Mouse (Mus musculus) MEL (cell line): ENCODE measurements around the gene Pea15a. TPM values are rescaled to one million over a fixed set of nuclear protein-coding genes. Genes with fewer than 3 reads are reported as not detected.

Experiments used
- DNase-seq: peaks from one replicate; pipeline ENCODE4 v3.0.0; 2011; ENCODE audit warnings: low read depth, low spot score
- H3K27ac ChIP-seq: 2 replicates; pipeline ENCODE4 v1.5.1; 2012; ENCODE audit warnings: low read depth, mild to moderate bottlenecking, control low read depth, low read length, moderate library complexity; ENCODE audit not compliant: control insufficient read depth
- H3K27me3 ChIP-seq, 2 experiments: fragments of 150-350 bp in 1 of 2; sonication (generic) in 1 of 2; 2 replicates each; pipeline ENCODE4 v1.6.1; 2012; ENCODE audit warnings: low read length in 2 of 2, mild to moderate bottlenecking in 2 of 2, improper control_type of control experiment in 1 of 2, moderate library complexity in 1 of 2; ENCODE audit not compliant: insufficient read depth in 2 of 2, control insufficient read depth in 1 of 2
- H3K36me3 ChIP-seq, 2 experiments: 2 replicates each; pipeline ENCODE4 v1.6.1; 2012 to 2014; ENCODE audit warnings: low read length in 2 of 2, improper control_type of control experiment in 1 of 2, inconsistent platforms in 1 of 2, mild to moderate bottlenecking in 1 of 2; ENCODE audit not compliant: insufficient read depth in 2 of 2, control insufficient read depth in 1 of 2
- H3K4me1 ChIP-seq, 2 experiments: fragments of 150-350 bp in 1 of 2; sonication (generic) in 1 of 2; 2 replicates each; pipeline ENCODE4 v1.6.1; 2012; ENCODE audit warnings: low read length in 2 of 2, improper control_type of control experiment in 1 of 2, mild to moderate bottlenecking in 1 of 2; ENCODE audit not compliant: insufficient read depth in 2 of 2, control insufficient read depth in 1 of 2
- H3K4me3 ChIP-seq, 2 experiments: fragments of 150-350 bp in 1 of 2; sonication (generic) in 1 of 2; 2 replicates each; pipeline ENCODE4 v1.5.1; 2012; ENCODE audit warnings: low read depth in 2 of 2, low read length in 2 of 2, mild to moderate bottlenecking in 2 of 2, moderate library complexity in 2 of 2, control low read depth in 1 of 2, improper control_type of control experiment in 1 of 2; ENCODE audit not compliant: control insufficient read depth in 1 of 2, insufficient read depth in 1 of 2
- H3K79me2 ChIP-seq: 2 replicates; pipeline ENCODE4 v1.6.1; 2012; ENCODE audit warnings: mild to moderate bottlenecking, low read length, moderate library complexity; ENCODE audit not compliant: control insufficient read depth, poor library complexity, insufficient read depth
- H3K9ac ChIP-seq: 2 replicates; pipeline ENCODE4 v1.6.1; 2012; ENCODE audit warnings: low read depth, mild to moderate bottlenecking, control low read depth, low read length, moderate library complexity; ENCODE audit not compliant: control insufficient read depth, poor library complexity, severe bottlenecking
- H3K9me3 ChIP-seq: fragments of 150-350 bp; sonication (generic); replicated peaks from 2 replicates; pipeline ENCODE4 v1.6.1; 2012; ENCODE audit warnings: mild to moderate bottlenecking, low read length, improper control_type of control experiment, moderate library complexity; ENCODE audit not compliant: insufficient read depth
- BHLHE40 ChIP-seq: IDR thresholded peaks from 2 replicates; pipeline ENCODE4 v1.6.1; 2012; ENCODE audit warnings: low read depth, mild to moderate bottlenecking, inconsistent platforms, low read length, improper control_type of control experiment, borderline replicate concordance
- CHD1 ChIP-seq: IDR thresholded peaks from 2 replicates; pipeline ENCODE4 v1.6.1; 2012; ENCODE audit warnings: low read depth, mild to moderate bottlenecking, inconsistent platforms, low read length, improper control_type of control experiment
- CHD2 ChIP-seq: IDR thresholded peaks from 2 replicates; pipeline ENCODE4 v1.6.1; 2011; ENCODE audit warnings: low read length, improper control_type of control experiment
- CTCF ChIP-seq, 3 experiments: IDR thresholded peaks in 2 of 3; conservative IDR thresholded peaks in 1 of 3; 2 replicates each; pipeline ENCODE4 v1.5.1; 2011 to 2012; ENCODE audit warnings: low read length in 3 of 3, low read depth in 2 of 3, mild to moderate bottlenecking in 2 of 3, improper control_type of control experiment in 1 of 3, inconsistent platforms in 1 of 3, mixed read lengths in 1 of 3, moderate library complexity in 1 of 3; ENCODE audit not compliant: control insufficient read depth in 1 of 3, insufficient read depth in 1 of 3, poor library complexity in 1 of 3, severe bottlenecking in 1 of 3
- E2F4 ChIP-seq: IDR thresholded peaks from 2 replicates; pipeline ENCODE4 v1.6.1; 2011; ENCODE audit warnings: low read depth, low read length, improper control_type of control experiment, borderline replicate concordance
- ELF1 ChIP-seq: IDR thresholded peaks from 2 replicates; pipeline ENCODE4 v1.6.1; 2014; ENCODE audit warnings: low read depth, mild to moderate bottlenecking, inconsistent platforms, low read length, improper control_type of control experiment, moderate library complexity
- EP300 ChIP-seq, 2 experiments: IDR thresholded peaks; 2 replicates each; pipeline ENCODE4 v1.6.1; 2011; ENCODE audit warnings: improper control_type of control experiment in 2 of 2, low read length in 2 of 2, low read depth in 1 of 2, mild to moderate bottlenecking in 1 of 2
- ETS1 ChIP-seq: IDR thresholded peaks from 2 replicates; pipeline ENCODE4 v1.6.1; 2012; ENCODE audit warnings: low read depth, mild to moderate bottlenecking, inconsistent platforms, low read length, improper control_type of control experiment, moderate library complexity
- GATA1 ChIP-seq: IDR thresholded peaks from 2 replicates; pipeline ENCODE4 v1.6.1; 2011; ENCODE audit warnings: low read depth, low read length, improper control_type of control experiment
- HCFC1 ChIP-seq: IDR thresholded peaks from 2 replicates; pipeline ENCODE4 v1.6.1; 2012; ENCODE audit warnings: low read depth, mild to moderate bottlenecking, inconsistent platforms, low read length, improper control_type of control experiment, moderate library complexity
- JUND ChIP-seq: IDR thresholded peaks from 2 replicates; pipeline ENCODE4 v1.6.1; 2011; ENCODE audit warnings: low read depth, mild to moderate bottlenecking, improper control_type of control experiment, low read length
- KAT2A ChIP-seq: conservative IDR thresholded peaks from 2 replicates; pipeline ENCODE4 v1.6.1; 2012; ENCODE audit warnings: low read depth, low read length, improper control_type of control experiment, inconsistent platforms
- MAX ChIP-seq: IDR thresholded peaks from 2 replicates; pipeline ENCODE4 v1.6.1; 2011; ENCODE audit warnings: low read length, improper control_type of control experiment
- MAZ ChIP-seq: IDR thresholded peaks from 2 replicates; pipeline ENCODE4 v1.6.1; 2012; ENCODE audit warnings: low read depth, mild to moderate bottlenecking, inconsistent platforms, low read length, improper control_type of control experiment
- MXI1 ChIP-seq: IDR thresholded peaks from 2 replicates; pipeline ENCODE4 v1.6.1; 2011; ENCODE audit warnings: mild to moderate bottlenecking, low read depth, low read length, improper control_type of control experiment
- MYB ChIP-seq: IDR thresholded peaks from 2 replicates; pipeline ENCODE4 v1.6.1; 2011; ENCODE audit warnings: mild to moderate bottlenecking, low read depth, low read length, improper control_type of control experiment
- MYC ChIP-seq: IDR thresholded peaks from 2 replicates; pipeline ENCODE4 v1.6.1; 2011; ENCODE audit warnings: low read depth, mild to moderate bottlenecking, low read length, improper control_type of control experiment, moderate library complexity
- NELFE ChIP-seq: IDR thresholded peaks from 2 replicates; pipeline ENCODE4 v1.6.1; 2011; ENCODE audit warnings: low read depth, low read length, improper control_type of control experiment
- NRF1 ChIP-seq: IDR thresholded peaks from 2 replicates; pipeline ENCODE4 v1.6.1; 2014; ENCODE audit warnings: low read depth, mild to moderate bottlenecking, inconsistent platforms, low read length, improper control_type of control experiment, moderate library complexity; ENCODE audit not compliant: poor library complexity, insufficient read depth, severe bottlenecking
- POLR2A ChIP-seq, 2 experiments: IDR thresholded peaks; 2 replicates each; pipeline ENCODE4 v1.6.1; 2011 to 2012; ENCODE audit warnings: low read length in 2 of 2, mild to moderate bottlenecking in 2 of 2, control low read depth in 1 of 2, improper control_type of control experiment in 1 of 2, low read depth in 1 of 2, moderate library complexity in 1 of 2; ENCODE audit not compliant: control insufficient read depth in 1 of 2, insufficient read depth in 1 of 2, poor library complexity in 1 of 2
- POLR2AphosphoS2 ChIP-seq: IDR thresholded peaks from 2 replicates; pipeline ENCODE4 v1.6.1; 2011; ENCODE audit warnings: low read length, improper control_type of control experiment
- RCOR1 ChIP-seq: IDR thresholded peaks from 2 replicates; pipeline ENCODE4 v1.6.1; 2012; ENCODE audit warnings: low read depth, mild to moderate bottlenecking, inconsistent platforms, low read length, improper control_type of control experiment
- SIN3A ChIP-seq: IDR thresholded peaks from 2 replicates; pipeline ENCODE4 v1.6.1; 2012; ENCODE audit warnings: low read length, improper control_type of control experiment, inconsistent platforms
- TAL1 ChIP-seq: IDR thresholded peaks from 2 replicates; pipeline ENCODE4 v1.6.1; 2012; ENCODE audit warnings: mild to moderate bottlenecking, inconsistent platforms, low read length, moderate library complexity, mixed read lengths
- TBP ChIP-seq: IDR thresholded peaks from 2 replicates; pipeline ENCODE4 v1.8.0; 2011; ENCODE audit warnings: low read depth, low read length, improper control_type of control experiment
- TCF12 ChIP-seq: IDR thresholded peaks from 2 replicates; pipeline ENCODE4 v1.6.1; 2014; ENCODE audit warnings: low read depth, mild to moderate bottlenecking, inconsistent platforms, low read length, improper control_type of control experiment, moderate library complexity
- UBTF ChIP-seq: IDR thresholded peaks from 2 replicates; pipeline ENCODE4 v1.6.1; 2012; ENCODE audit warnings: low read depth, mild to moderate bottlenecking, inconsistent platforms, low read length, improper control_type of control experiment, moderate library complexity, borderline replicate concordance; ENCODE audit not compliant: insufficient read depth
- ZC3H11A ChIP-seq: IDR thresholded peaks from 2 replicates; pipeline ENCODE4 v1.6.1; 2012; ENCODE audit warnings: low read depth, mild to moderate bottlenecking, inconsistent platforms, low read length, improper control_type of control experiment
- ZKSCAN1 ChIP-seq: IDR thresholded peaks from 2 replicates; pipeline ENCODE4 v1.6.1; 2012; ENCODE audit warnings: low read depth, mild to moderate bottlenecking, inconsistent platforms, low read length, improper control_type of control experiment, moderate library complexity
- ZMIZ1 ChIP-seq: IDR thresholded peaks from 2 replicates; pipeline ENCODE4 v1.6.1; 2012; ENCODE audit warnings: low read depth, mild to moderate bottlenecking, inconsistent platforms, low read length, improper control_type of control experiment, moderate library complexity
- polyA plus RNA-seq, 2 experiments: library from polyadenylated mRNA; stranded (reverse) in 1 of 2; unstranded in 1 of 2; fragments of >175 nt in 1 of 2; fragments of >200 nt in 1 of 2; gene quantifications; 2 replicates each; pipeline versions ENCODE4 v1.2.1 to v1.2.4; 2012; ENCODE audit warnings: low replicate concordance in 2 of 2, low read depth in 1 of 2; ENCODE audit not compliant: insufficient read length in 2 of 2, insufficient read depth in 1 of 2, missing spikeins in 1 of 2
- total RNA-seq: library from RNA; depleted of rRNA; stranded (reverse); fragments of 300-350 nt; gene quantifications from 2 replicates; pipeline ENCODE4 v1.2.3, GENCODE M21; 2012

Gene Pea15a
- total and polyA plus RNA-seq, 3 experiments, result 2.4 to 7.5 TPM; not detected in 1

DNA sequence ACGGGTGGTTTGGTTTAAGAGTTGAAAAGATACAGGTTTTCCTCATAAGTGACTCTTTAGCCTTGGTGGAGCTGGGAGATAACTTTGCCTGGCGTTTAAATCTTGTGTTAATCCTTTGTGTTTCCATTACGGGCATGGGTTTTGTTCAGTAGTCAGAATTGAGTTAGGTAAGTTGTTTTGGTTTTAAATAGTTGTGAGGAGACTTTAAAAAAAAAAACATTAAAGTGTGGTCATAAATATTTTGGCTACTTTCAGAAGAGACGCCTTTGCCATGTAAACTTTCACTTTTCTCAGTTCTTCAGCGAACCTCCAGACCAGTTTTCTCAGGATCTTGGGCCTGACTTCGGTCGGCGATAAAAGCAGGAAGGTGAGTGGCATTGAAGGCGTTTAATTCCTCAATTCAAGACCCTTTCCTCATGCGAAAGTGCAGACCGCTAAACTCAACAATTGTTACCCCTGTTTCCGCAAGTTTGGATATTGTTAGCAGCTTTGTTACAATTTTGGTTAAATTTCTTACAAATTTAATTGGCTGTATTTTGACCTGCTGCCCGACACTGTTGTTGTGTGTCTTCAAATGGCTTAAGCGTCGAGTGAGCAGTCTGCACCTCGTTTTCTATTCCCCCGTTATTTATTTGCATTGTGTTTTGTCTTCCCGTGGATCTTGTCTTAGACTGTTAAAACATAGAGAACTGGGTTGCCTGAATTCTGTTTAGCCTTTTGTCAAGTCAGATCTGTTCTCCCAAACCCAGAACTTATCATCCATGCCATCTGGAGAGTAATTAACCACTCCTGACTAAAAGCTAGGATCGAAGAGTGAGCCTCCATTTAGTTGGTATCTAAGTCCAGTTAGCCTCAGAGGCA, 57.4 kb downstream of the Pea15a start:
- TF ChIP-seq HCFC1, result peak; percentile 28; the same call in 1 of the 2 replicates
- no peak for TF ChIP-seq KAT2A
- peak; percentile 94 for TF ChIP-seq CHD1
- TF ChIP-seq NRF1, result 0 out of 2 replicates have a peak, but pooled peaks have one; percentile 16
- no peak for TF ChIP-seq TCF12
- peak; percentile 52; the same call in 1 of the 2 replicates for TF ChIP-seq GATA1
- TF ChIP-seq TBP, result 0 out of 2 replicates have a peak, but pooled peaks have one; percentile 27
- TF ChIP-seq EP300 (IDR thresholded peaks at IDR 0.05; ENCODE audit: low read depth in 1 of 2, low read length in 2 of 2), result peak in 1 of 2 experiments; percentile 4; a peak in 1 of 4 replicates
- no peak; the same call in 1 of the 2 replicates for TF ChIP-seq MXI1
- TF ChIP-seq TAL1, result peak; percentile 41
- TF ChIP-seq MAX, result peak; percentile 47
- 0 out of 2 replicates have a peak, but pooled peaks have one; percentile 3 for TF ChIP-seq ZMIZ1
- TF ChIP-seq MYC, result no peak; the same call in 1 of the 2 replicates
- TF ChIP-seq JUND, result no peak
- TF ChIP-seq SIN3A, result peak; percentile 64; the same call in 1 of the 2 replicates
- no peak for TF ChIP-seq CHD2
- TF ChIP-seq NELFE, result no peak
- Histone ChIP-seq H3K4me3 (peak overlapping the region; percentile 73 to 99), H3K27me3 (no peaks in the 10 kb centered on the region), H3K79me2 (peaks cover 28% of the 10 kb centered on the region), H3K9ac (peak overlapping the region; percentile 99), H3K27ac (peak overlapping the region; percentile 89), H3K9me3 (no peaks in the 10 kb centered on the region), H3K36me3 (peaks cover 6 to 12% of the 10 kb centered on the region in 2 experiments), H3K4me1 (peaks cover 0 to 10% of the 10 kb centered on the region in 2 experiments; a peak in 3 of 4 replicates)
- peak; percentile 72 for DNase-seq

- peak; percentile 85 for DNase-seq
- peaks cover 28% of the 10 kb centered on the region for H3K79me2 ChIP-seq
- peak overlapping the region; percentile 89 for H3K27ac ChIP-seq
- H3K4me3 ChIP-seq, result peak overlapping the region; percentile 73 to 99
- H3K4me1 ChIP-seq, result peaks cover 0 to 10% of the 10 kb centered on the region in 2 experiments; a peak in 3 of 4 replicates
- H3K36me3 ChIP-seq, result peaks cover 6 to 13% of the 10 kb centered on the region in 2 experiments
- peak overlapping the region; percentile 99 for H3K9ac ChIP-seq
- no peaks in the 10 kb centered on the region for H3K9me3 ChIP-seq
- no peaks in the 10 kb centered on the region for H3K27me3 ChIP-seq
- TF ChIP-seq ELF1 (no peak), UBTF (no peak), MYB (no peak), JUND (no peak), MAZ (no peak), ZKSCAN1 (no peak), BHLHE40 (no peak), E2F4 (no peak), POLR2A (IDR thresholded peaks at IDR 0.05; ENCODE audit: control insufficient read depth in 1 of 2, insufficient read depth in 1 of 2, low read depth in 1 of 2, low read length in 2 of 2, poor library complexity in 1 of 2) (no peak; a peak in 1 of 4 replicates), ETS1 (no peak), CTCF (IDR thresholded peaks at IDR 0.05 in 2 of 3, conservative IDR thresholded peaks at IDR 0.05 in 1 of 3; ENCODE audit: control insufficient read depth in 1 of 3, insufficient read depth in 1 of 3, low read depth in 2 of 3, low read length in 3 of 3, poor library complexity in 1 of 3, severe bottlenecking in 1 of 3) (no peak), POLR2AphosphoS2 (peak; percentile 6; the same call in 1 of the 2 replicates), EP300 (IDR thresholded peaks at IDR 0.05; ENCODE audit: low read depth in 1 of 2, low read length in 2 of 2) (no peak), SIN3A (peak; percentile 44; the same call in 1 of the 2 replicates), ZC3H11A (no peak), RCOR1 (no peak)
Observed at GRCm38 (mm10) chr1:172148279-172148954, 58.2 kb downstream of the Pea15a start.
